Mouse (Mus musculus): ENCODE results near the gene Mybpc3. TPM values are rescaled to one million over a fixed set of nuclear protein-coding genes. Genes with fewer than 3 reads are reported as not detected.

Gene Mybpc3
- polyA plus RNA-seq, 1 experiment from 2014 or later: 0.07 TPM

GRCm38 (mm10) chr2:91169587-91170322 lies 51.8 kb downstream of the Mybpc3 start:
- Histone ChIP-seq H3K36me3 (ENCODE audit: control insufficient read depth, insufficient read depth, low read length) (peaks cover 6% of the 10 kb centered on the region; the same call in 1 of the 2 replicates), H3K27ac (replicated peaks) (no peak overlapping the region), H3K4me1 (replicated peaks; ENCODE audit: control insufficient read depth, insufficient read depth) (no peaks in the 10 kb centered on the region), H3K9me3 (ENCODE audit: control insufficient read depth, low read length) (no peaks in the 10 kb centered on the region), H3K27me3 (ENCODE audit: control insufficient read depth, insufficient read depth, low read length) (no peaks in the 10 kb centered on the region), H3K4me3 (ENCODE audit: low read depth, low read length) (no peak overlapping the region), H3K4me2 (replicated peaks; ENCODE audit: low read depth) (no peak overlapping the region), H3K9ac (ENCODE audit: low read length) (no peak overlapping the region)
- DNase-seq (ENCODE audit: low spot score) (no peak), ATAC-seq (ENCODE audit: low FRiP score, low TSS enrichment) (no peak)
- no peak for TF ChIP-seq EP300 (optimal IDR thresholded peaks at IDR 0.05)
- TF ChIP-seq CTCF (IDR thresholded peaks at IDR 0.05; ENCODE audit: low read depth): no peak
- 81% methylated on average over 25 of the region's 25 CpGs for WGBS

GRCm38 (mm10) chr2:91175490-91175889 lies 57.5 kb downstream of the Mybpc3 start:
- Histone ChIP-seq H3K4me1 (replicated peaks; ENCODE audit: control insufficient read depth, insufficient read depth) (no peaks in the 10 kb centered on the region), H3K9me3 (ENCODE audit: control insufficient read depth, low read length) (no peaks in the 10 kb centered on the region), H3K36me3 (ENCODE audit: control insufficient read depth, insufficient read depth, low read length) (peaks cover 4% of the 10 kb centered on the region; the same call in 1 of the 2 replicates), H3K9ac (ENCODE audit: low read length) (no peak overlapping the region), H3K4me3 (ENCODE audit: low read depth, low read length) (no peak overlapping the region), H3K4me2 (replicated peaks; ENCODE audit: low read depth) (no peak overlapping the region), H3K27me3 (ENCODE audit: control insufficient read depth, insufficient read depth, low read length) (no peaks in the 10 kb centered on the region), H3K27ac (replicated peaks) (no peak overlapping the region)
- TF ChIP-seq EP300 (optimal IDR thresholded peaks at IDR 0.05) (no peak), CTCF (IDR thresholded peaks at IDR 0.05; ENCODE audit: low read depth) (no peak)
- ATAC-seq (ENCODE audit: low FRiP score, low TSS enrichment): no peak
- no peak for DNase-seq (ENCODE audit: low spot score)
- 77% methylated on average over 4 of the region's 4 CpGs for WGBS

GRCm38 (mm10) chr2:91176234-91176633 lies 58.3 kb downstream of the Mybpc3 start:
- no peaks in the 10 kb centered on the region for H3K27me3 ChIP-seq (ENCODE audit: control insufficient read depth, insufficient read depth, low read length)
- H3K4me3 ChIP-seq (ENCODE audit: low read depth, low read length): no peak overlapping the region
- H3K4me1 ChIP-seq (replicated peaks; ENCODE audit: control insufficient read depth, insufficient read depth): no peaks in the 10 kb centered on the region
- no peak overlapping the region for H3K4me2 ChIP-seq (replicated peaks; ENCODE audit: low read depth)
- peak; percentile 73 for ATAC-seq (ENCODE audit: low FRiP score, low TSS enrichment)
- H3K27ac ChIP-seq (replicated peaks): 0 out of 2 replicates have a peak overlapping the region, but pooled peaks have one; percentile 13
- no peak for TF ChIP-seq CTCF (IDR thresholded peaks at IDR 0.05; ENCODE audit: low read depth)
- WGBS: 69% methylated on average over 6 of the region's 6 CpGs
- DNase-seq (ENCODE audit: low spot score): no peak
- H3K36me3 ChIP-seq (ENCODE audit: control insufficient read depth, insufficient read depth, low read length): peaks cover 4% of the 10 kb centered on the region; the same call in 1 of the 2 replicates
- H3K9me3 ChIP-seq (ENCODE audit: control insufficient read depth, low read length): no peaks in the 10 kb centered on the region
- H3K9ac ChIP-seq (ENCODE audit: low read length): no peak overlapping the region

- H3K27ac ChIP-seq (replicated peaks): no peak overlapping the region
- H3K4me2 ChIP-seq (replicated peaks; ENCODE audit: low read depth): no peak overlapping the region
- no peak overlapping the region for H3K9ac ChIP-seq (ENCODE audit: low read length)
- 0 out of 2 replicates have a peak, but pooled peaks cover 3% of the 10 kb centered on the region for H3K4me1 ChIP-seq (replicated peaks; ENCODE audit: control insufficient read depth, insufficient read depth)
- H3K4me3 ChIP-seq (ENCODE audit: low read depth, low read length): no peak overlapping the region
- WGBS: 41% methylated on average over 4 of the region's 4 CpGs
- no peaks in the 10 kb centered on the region for H3K9me3 ChIP-seq (ENCODE audit: control insufficient read depth, low read length)
- TF ChIP-seq EP300 (optimal IDR thresholded peaks at IDR 0.05): no peak
- DNase-seq (ENCODE audit: low spot score) (no peak), ATAC-seq (ENCODE audit: low FRiP score, low TSS enrichment) (no peak)
- no peaks in the 10 kb centered on the region for H3K27me3 ChIP-seq (ENCODE audit: control insufficient read depth, insufficient read depth, low read length)
- no peaks in the 10 kb centered on the region for H3K36me3 ChIP-seq (ENCODE audit: control insufficient read depth, insufficient read depth, low read length)
These were observed 61.9 kb downstream of the Mybpc3 start for GRCm38 (mm10) chr2:91179825-91180224.

GRCm38 (mm10) chr2:91180706-91181105 lies 62.8 kb downstream of the Mybpc3 start:
- TF ChIP-seq CTCF (IDR thresholded peaks at IDR 0.05; ENCODE audit: low read depth) (no peak), EP300 (optimal IDR thresholded peaks at IDR 0.05) (no peak)
- no peaks in the 10 kb centered on the region for H3K9me3 ChIP-seq (ENCODE audit: control insufficient read depth, low read length)
- DNase-seq (ENCODE audit: low spot score) (no peak), ATAC-seq (ENCODE audit: low FRiP score, low TSS enrichment) (no peak)
- H3K4me3 ChIP-seq (ENCODE audit: low read depth, low read length): no peak overlapping the region
- H3K27me3 ChIP-seq (ENCODE audit: control insufficient read depth, insufficient read depth, low read length): no peaks in the 10 kb centered on the region
- 76% methylated on average over 5 of the region's 5 CpGs for WGBS
- no peaks in the 10 kb centered on the region for H3K36me3 ChIP-seq (ENCODE audit: control insufficient read depth, insufficient read depth, low read length)
- no peak overlapping the region for H3K27ac ChIP-seq (replicated peaks)
- 0 out of 2 replicates have a peak, but pooled peaks cover 3% of the 10 kb centered on the region for H3K4me1 ChIP-seq (replicated peaks; ENCODE audit: control insufficient read depth, insufficient read depth)
- no peak overlapping the region for H3K4me2 ChIP-seq (replicated peaks; ENCODE audit: low read depth)
- H3K9ac ChIP-seq (ENCODE audit: low read length): no peak overlapping the region

GRCm38 (mm10) chr2:91182016-91182404 lies 64.1 kb downstream of the Mybpc3 start:
- Histone ChIP-seq H3K4me1 (replicated peaks; ENCODE audit: control insufficient read depth, insufficient read depth) (0 out of 2 replicates have a peak, but pooled peaks cover 3% of the 10 kb centered on the region), H3K27ac (replicated peaks) (peak overlapping the region; percentile 86; the same call in 1 of the 2 replicates), H3K27me3 (ENCODE audit: control insufficient read depth, insufficient read depth, low read length) (no peaks in the 10 kb centered on the region), H3K4me3 (ENCODE audit: low read depth, low read length) (peak overlapping the region; percentile 92), H3K9ac (ENCODE audit: low read length) (peak overlapping the region; percentile 79), H3K36me3 (ENCODE audit: control insufficient read depth, insufficient read depth, low read length) (no peaks in the 10 kb centered on the region), H3K4me2 (replicated peaks; ENCODE audit: low read depth) (peak overlapping the region; percentile 83), H3K9me3 (ENCODE audit: control insufficient read depth, low read length) (no peaks in the 10 kb centered on the region)
- 12% methylated on average over 8 of the region's 8 CpGs for WGBS
- TF ChIP-seq CTCF (IDR thresholded peaks at IDR 0.05; ENCODE audit: low read depth) (no peak), EP300 (optimal IDR thresholded peaks at IDR 0.05) (no peak)
- DNase-seq (ENCODE audit: low spot score) (no peak), ATAC-seq (ENCODE audit: low FRiP score, low TSS enrichment) (no peak)

Data from stomach, postnatal 0 days (tissue).